Mouse (Mus musculus) ES-Bruce4 (cell line): Measurements from ENCODE around the gene Nenf. TPM values are rescaled to one million over a fixed set of nuclear protein-coding genes. Genes with fewer than 3 reads are reported as not detected.

Experiments
- H3K27ac ChIP-seq: 2 replicates; pipeline ENCODE4 v1.5.1; 2012; ENCODE audit warnings: low read length, inconsistent platforms; ENCODE audit not compliant: insufficient read depth
- H3K27me3 ChIP-seq: 2 replicates; pipeline ENCODE4 v1.6.1; 2012; ENCODE audit warnings: mild to moderate bottlenecking, low read length, inconsistent platforms; ENCODE audit not compliant: control insufficient read depth, poor library complexity, insufficient read depth, severe bottlenecking
- H3K36me3 ChIP-seq: 2 replicates; pipeline ENCODE4 v1.6.1; 2012; ENCODE audit warnings: inconsistent platforms, mild to moderate bottlenecking, low read length, moderate library complexity; ENCODE audit not compliant: control insufficient read depth, poor library complexity, insufficient read depth, severe bottlenecking
- H3K4me1 ChIP-seq: one replicate; pipeline ENCODE4 v1.8.1; 2011; ENCODE audit warnings: low read length; ENCODE audit not compliant: control insufficient read depth, insufficient read depth
- H3K4me3 ChIP-seq: 2 replicates; pipeline ENCODE4 v1.5.1; 2011; ENCODE audit warnings: low read depth, mild to moderate bottlenecking, low read length
- H3K9ac ChIP-seq: 2 replicates; pipeline ENCODE4 v1.6.1; 2012; ENCODE audit warnings: low read depth, mild to moderate bottlenecking, inconsistent platforms; ENCODE audit not compliant: poor library complexity, severe bottlenecking
- H3K9me3 ChIP-seq: replicated peaks from 2 replicates; pipeline ENCODE4 v1.6.1; 2012; ENCODE audit warnings: mild to moderate bottlenecking, low read length, inconsistent platforms; ENCODE audit not compliant: control insufficient read depth, poor library complexity, insufficient read depth, severe bottlenecking
- CTCF ChIP-seq: IDR thresholded peaks from one replicate; pipeline ENCODE4 v1.8.1; 2011; ENCODE audit warnings: low read depth, low read length
- EP300 ChIP-seq: IDR thresholded peaks from 2 replicates; pipeline ENCODE4 v1.6.1; 2011; ENCODE audit warnings: low read depth, low read length; ENCODE audit not compliant: insufficient read depth
- POLR2A ChIP-seq: IDR thresholded peaks from one replicate; pipeline ENCODE4 v1.8.1; 2011; ENCODE audit warnings: low read length; ENCODE audit not compliant: insufficient read depth
- polyA plus RNA-seq: library from polyadenylated mRNA; stranded (reverse); fragments of >200 nt; gene quantifications from 2 replicates; pipeline ENCODE4 v1.2.4, GENCODE M21; 2011; ENCODE audit warnings: low read depth; ENCODE audit not compliant: missing spikeins, insufficient read depth, insufficient read length

Nenf gene
- polyA plus RNA-seq, 1 experiment, result 19.9 TPM

- Histone ChIP-seq H3K27me3 (no peaks in the 10 kb centered on the region), H3K9me3 (no peaks in the 10 kb centered on the region), H3K36me3 (no peaks in the 10 kb centered on the region), H3K4me3 (no peak overlapping the region), H3K9ac (no peak overlapping the region), H3K27ac (no peak overlapping the region), H3K4me1 (no peaks in the 10 kb centered on the region)
- TF ChIP-seq POLR2A (no peak), EP300 (no peak), CTCF (no peak)
Observed at GRCm38 (mm10) chr1:191284502-191284901, 33.5 kb downstream of the Nenf start.

- Histone ChIP-seq H3K9ac (no peak overlapping the region), H3K4me3 (no peak overlapping the region), H3K9me3 (no peaks in the 10 kb centered on the region), H3K4me1 (no peaks in the 10 kb centered on the region), H3K36me3 (no peaks in the 10 kb centered on the region), H3K27ac (no peak overlapping the region), H3K27me3 (no peaks in the 10 kb centered on the region)
- TF ChIP-seq CTCF (no peak), POLR2A (no peak), EP300 (no peak)
Observed at GRCm38 (mm10) chr1:191283110-191284040, 34.6 kb downstream of the Nenf start.

GRCm38 (mm10) chr1:191282319-191282718, 35.7 kb downstream of the Nenf start:
- no peak overlapping the region for H3K9ac ChIP-seq
- H3K36me3 ChIP-seq, result no peaks in the 10 kb centered on the region
- no peaks in the 10 kb centered on the region for H3K4me1 ChIP-seq
- H3K4me3 ChIP-seq, result no peak overlapping the region
- no peak for TF ChIP-seq CTCF
- no peak for TF ChIP-seq EP300
- no peak for TF ChIP-seq POLR2A
- H3K9me3 ChIP-seq, result no peaks in the 10 kb centered on the region
- no peak overlapping the region for H3K27ac ChIP-seq
- H3K27me3 ChIP-seq, result no peaks in the 10 kb centered on the region

GRCm38 (mm10) chr1:191281171-191281570, 36.8 kb downstream of the Nenf start:
- H3K4me1 ChIP-seq, result no peaks in the 10 kb centered on the region
- no peak overlapping the region for H3K9ac ChIP-seq
- no peak overlapping the region for H3K4me3 ChIP-seq
- H3K9me3 ChIP-seq, result no peaks in the 10 kb centered on the region
- H3K27me3 ChIP-seq, result no peaks in the 10 kb centered on the region
- H3K36me3 ChIP-seq, result no peaks in the 10 kb centered on the region
- TF ChIP-seq POLR2A (no peak), CTCF (no peak), EP300 (no peak)
- no peak overlapping the region for H3K27ac ChIP-seq

GRCm38 (mm10) chr1:191278324-191278723, 39.7 kb downstream of the Nenf start:
- Histone ChIP-seq H3K9ac (no peak overlapping the region), H3K27me3 (no peaks in the 10 kb centered on the region), H3K27ac (no peak overlapping the region), H3K9me3 (no peaks in the 10 kb centered on the region), H3K4me3 (no peak overlapping the region), H3K4me1 (no peaks in the 10 kb centered on the region), H3K36me3 (no peaks in the 10 kb centered on the region)
- TF ChIP-seq EP300, result no peak

- Histone ChIP-seq H3K27ac (no peak overlapping the region), H3K4me3 (no peak overlapping the region), H3K9ac (no peak overlapping the region), H3K36me3 (no peaks in the 10 kb centered on the region), H3K9me3 (no peaks in the 10 kb centered on the region), H3K4me1 (no peaks in the 10 kb centered on the region), H3K27me3 (no peaks in the 10 kb centered on the region)
- TF ChIP-seq POLR2A, result no peak
- TF ChIP-seq EP300, result no peak
- no peak for TF ChIP-seq CTCF
Observed at GRCm38 (mm10) chr1:191277549-191278059, 40.4 kb downstream of the Nenf start.
